Mouse (Mus musculus) forebrain, postnatal 0 days (tissue): ENCODE data around the gene B9d2. TPM values are rescaled to one million over a fixed set of nuclear protein-coding genes. Genes with fewer than 3 reads are reported as not detected.

ENCODE experiments used
- ATAC-seq: fragments of 200-750 bp; cut with Nextera tagmentation; 2 replicates; pipeline ENCODE4 v1.8.0; 2017; ENCODE audit warnings: mild to moderate bottlenecking, moderate library complexity
- DNase-seq: peaks from one replicate; pipeline ENCODE4 v3.0.0-alpha.2; 2015
- H3K27ac ChIP-seq: fragments of 300-500 bp; sonication (generic); 2 replicates; pipeline ENCODE4 v1.5.1; 2014; ENCODE audit warnings: low read depth, mild to moderate bottlenecking, antibody characterized with exemption, low read length, moderate library complexity, mixed read lengths
- H3K27me3 ChIP-seq: fragments of 300-500 bp; sonication (generic); 2 replicates; pipeline ENCODE4 v1.6.1; 2014; ENCODE audit warnings: mild to moderate bottlenecking, low read length, mixed read lengths; ENCODE audit not compliant: insufficient read depth
- H3K36me3 ChIP-seq: fragments of 300-500 bp; sonication (generic); 2 replicates; pipeline ENCODE4 v1.6.1; 2014; ENCODE audit warnings: mild to moderate bottlenecking, moderate library complexity; ENCODE audit not compliant: insufficient read depth
- H3K4me1 ChIP-seq: fragments of 300-500 bp; sonication (generic); 2 replicates; pipeline ENCODE4 v1.6.1; 2014; ENCODE audit warnings: antibody characterized with exemption; ENCODE audit not compliant: insufficient read depth
- H3K4me2 ChIP-seq: fragments of 300-500 bp; sonication (generic); 2 replicates; pipeline ENCODE4 v1.6.1; 2014; ENCODE audit warnings: low read depth, mild to moderate bottlenecking, moderate library complexity
- H3K4me3 ChIP-seq: fragments of 300-500 bp; sonication (generic); 2 replicates; pipeline ENCODE4 v1.5.1; 2014; ENCODE audit warnings: low read depth, low read length, mixed read lengths
- H3K9ac ChIP-seq: fragments of 300-500 bp; sonication (generic); 2 replicates; pipeline ENCODE4 v1.6.1; 2014; ENCODE audit warnings: mild to moderate bottlenecking
- H3K9me3 ChIP-seq: fragments of 300-500 bp; sonication (generic); 2 replicates; pipeline ENCODE4 v1.6.1; 2016; ENCODE audit warnings: low read length
- CTCF ChIP-seq: sonication (generic); IDR thresholded peaks from 2 replicates; pipeline ENCODE4 v1.5.1; 2016; ENCODE audit warnings: antibody characterized with exemption, control low read depth, low read depth
- WGBS: fragments of 180-500 bp; shearing (Covaris S2); extraction: QIAGEN DNeasy Blood & Tissue Kit; methylation state at CpG from one replicate; pipeline ENCODE4 v1.1.7; 2014; 5-methylcytosine and 5-hydroxymethylcytosine counted together
- polyA plus RNA-seq: library from polyadenylated mRNA; unstranded; fragments of >200 nt; fragmentation: Nextera tagmentation; extraction: Ambion mirVana; gene quantifications from 2 replicates; pipeline ENCODE4 v1.2.1, GENCODE M21; 2015
- total RNA-seq: library from RNA; depleted of rRNA; stranded (reverse); fragments of >200 nt; gene quantifications from 2 replicates; pipeline ENCODE4 v1.2.3, GENCODE M21; 2014

The B9d2 gene
- total and polyA plus RNA-seq, 2 experiments from 2014 or later: 15.7 to 58.2 TPM

GRCm38 (mm10) chr7:25688810-25689586, 8.4 kb downstream of the B9d2 start:
- H3K4me3 ChIP-seq: peak overlapping the region; percentile 39
- peak overlapping the region; percentile 75 for H3K4me2 ChIP-seq
- DNase-seq (no peak), ATAC-seq (peak; percentile 34)
- no peaks in the 10 kb centered on the region for H3K36me3 ChIP-seq
- no peak overlapping the region for H3K27ac ChIP-seq
- peaks cover 6% of the 10 kb centered on the region; the same call in 1 of the 2 replicates for H3K4me1 ChIP-seq
- H3K9ac ChIP-seq: peak overlapping the region; percentile 40
- H3K27me3 ChIP-seq: peaks cover 53% of the 10 kb centered on the region
- no peaks in the 10 kb centered on the region for H3K9me3 ChIP-seq
- TF ChIP-seq CTCF: peak; percentile 29
- WGBS: 2% methylated on average over 48 of the region's 52 CpGs

GRCm38 (mm10) chr7:25689603-25690021, 9.0 kb downstream of the B9d2 start:
- peaks cover 6% of the 10 kb centered on the region; the same call in 1 of the 2 replicates for H3K4me1 ChIP-seq
- TF ChIP-seq CTCF: no peak
- peaks cover 53% of the 10 kb centered on the region for H3K27me3 ChIP-seq
- peak overlapping the region; percentile 75 for H3K4me2 ChIP-seq
- no peak for DNase-seq
- peak overlapping the region; percentile 39 for H3K4me3 ChIP-seq
- no peaks in the 10 kb centered on the region for H3K9me3 ChIP-seq
- no peak for ATAC-seq
- 10% methylated on average over 12 of the region's 12 CpGs for WGBS
- H3K9ac ChIP-seq: peak overlapping the region; percentile 40; the same call in 1 of the 2 replicates
- no peaks in the 10 kb centered on the region for H3K36me3 ChIP-seq
- H3K27ac ChIP-seq: no peak overlapping the region

GRCm38 (mm10) chr7:25690051-25690450, 9.5 kb downstream of the B9d2 start:
- no peak for TF ChIP-seq CTCF
- WGBS: 44% methylated on average over 5 of the region's 5 CpGs

GRCm38 (mm10) chr7:25694104-25694503, 13.5 kb downstream of the B9d2 start:
- no peak for DNase-seq
- H3K4me3 ChIP-seq: no peak overlapping the region
- no peak for TF ChIP-seq CTCF
- H3K27ac ChIP-seq: no peak overlapping the region
- 44% methylated on average over 8 of the region's 8 CpGs for WGBS
- H3K9me3 ChIP-seq: no peaks in the 10 kb centered on the region
- H3K27me3 ChIP-seq: peaks cover 20% of the 10 kb centered on the region
- no peak overlapping the region for H3K4me2 ChIP-seq
- no peak overlapping the region for H3K9ac ChIP-seq
- peak; percentile 55 for ATAC-seq
- H3K36me3 ChIP-seq: no peaks in the 10 kb centered on the region
- no peaks in the 10 kb centered on the region for H3K4me1 ChIP-seq

More at GRCm38 (mm10) chr7:25690051-25690450, 9.5 kb downstream of the B9d2 start:
- Histone ChIP-seq H3K4me3 (no peak overlapping the region), H3K36me3 (no peaks in the 10 kb centered on the region), H3K4me1 (peaks cover 6% of the 10 kb centered on the region; the same call in 1 of the 2 replicates), H3K9ac (no peak overlapping the region), H3K27ac (no peak overlapping the region), H3K4me2 (no peak overlapping the region), H3K9me3 (no peaks in the 10 kb centered on the region), H3K27me3 (peaks cover 53% of the 10 kb centered on the region)
- ATAC-seq (no peak), DNase-seq (no peak)

GRCm38 (mm10) chr7:25699851-25700250, 19.3 kb downstream of the B9d2 start:
- no peaks in the 10 kb centered on the region for H3K4me1 ChIP-seq
- no peak overlapping the region for H3K9ac ChIP-seq
- H3K27me3 ChIP-seq: no peaks in the 10 kb centered on the region
- 57% methylated on average over 13 of the region's 13 CpGs for WGBS
- H3K36me3 ChIP-seq: no peaks in the 10 kb centered on the region
- TF ChIP-seq CTCF: no peak
- DNase-seq (no peak), ATAC-seq (no peak)
- H3K4me3 ChIP-seq: no peak overlapping the region
- H3K4me2 ChIP-seq: no peak overlapping the region
- no peak overlapping the region for H3K27ac ChIP-seq
- H3K9me3 ChIP-seq: no peaks in the 10 kb centered on the region

GRCm38 (mm10) chr7:25700732-25701131, 20.2 kb downstream of the B9d2 start:
- Histone ChIP-seq H3K9me3 (no peaks in the 10 kb centered on the region), H3K36me3 (no peaks in the 10 kb centered on the region), H3K4me1 (0 out of 2 replicates have a peak, but pooled peaks cover 2% of the 10 kb centered on the region), H3K9ac (no peak overlapping the region), H3K4me2 (no peak overlapping the region), H3K4me3 (no peak overlapping the region), H3K27me3 (no peaks in the 10 kb centered on the region), H3K27ac (no peak overlapping the region)
- WGBS: 75% methylated on average over 12 of the region's 12 CpGs
- ATAC-seq (no peak), DNase-seq (no peak)
- TF ChIP-seq CTCF: no peak

GRCm38 (mm10) chr7:25702350-25702749, 21.8 kb downstream of the B9d2 start:
- H3K9me3 ChIP-seq: no peaks in the 10 kb centered on the region
- H3K9ac ChIP-seq: no peak overlapping the region

More at GRCm38 (mm10) chr7:25702350-25702749, 21.8 kb downstream of the B9d2 start:
- Histone ChIP-seq H3K27me3 (no peaks in the 10 kb centered on the region), H3K4me2 (no peak overlapping the region), H3K4me3 (no peak overlapping the region), H3K4me1 (0 out of 2 replicates have a peak, but pooled peaks cover 2% of the 10 kb centered on the region), H3K27ac (no peak overlapping the region), H3K36me3 (no peaks in the 10 kb centered on the region)
- ATAC-seq (no peak), DNase-seq (no peak)
- TF ChIP-seq CTCF: peak; percentile 27; the same call in 1 of the 2 replicates
- 90% methylated on average over 2 of the region's 2 CpGs for WGBS
